Mouse (Mus musculus): ENCODE results near the gene Ar. TPM values are rescaled to one million over a fixed set of nuclear protein-coding genes. Genes with fewer than 3 reads are reported as not detected.

The Ar gene
- polyA plus RNA-seq, 1 experiment = 0.78 TPM

DNA sequence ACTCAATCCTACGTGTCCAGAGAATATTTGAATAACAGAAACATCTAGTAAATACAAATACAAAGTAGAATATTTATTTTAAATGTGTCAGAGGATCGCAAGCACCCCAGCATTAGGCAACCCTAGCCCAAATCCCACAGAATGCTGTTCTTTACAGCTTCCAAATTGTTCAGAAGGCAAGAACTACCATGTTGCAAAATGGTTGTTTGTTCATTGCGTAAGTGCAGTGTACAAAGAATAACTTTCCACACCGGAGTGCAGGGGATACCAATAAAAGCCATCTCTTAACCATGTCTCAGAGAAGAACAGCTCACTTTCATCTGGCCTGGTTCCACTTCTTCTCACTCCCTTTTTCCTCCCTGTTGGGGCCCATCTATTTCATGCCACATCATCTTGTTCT lies 90.4 kb downstream of the Ar start:
- Histone ChIP-seq H3K4me1 (ENCODE audit: control insufficient read depth, insufficient read depth, low read length) (no peaks in the 10 kb centered on the region), H3K27ac (ENCODE audit: control insufficient read depth, insufficient read depth, low read depth, low read length) (no peak overlapping the region), H3K4me3 (ENCODE audit: control insufficient read depth, low read depth, low read length) (no peak overlapping the region), H3K36me3 (ENCODE audit: control insufficient read depth, insufficient read depth, low read length) (no peaks in the 10 kb centered on the region), H3K27me3 (ENCODE audit: control insufficient read depth, insufficient read depth, low read length) (no peaks in the 10 kb centered on the region)
- TF ChIP-seq CTCF (IDR thresholded peaks at IDR 0.05; ENCODE audit: control insufficient read depth, insufficient read depth, insufficient replicate concordance, low read depth, low read length) (no peak), POLR2A (IDR thresholded peaks at IDR 0.05; ENCODE audit: control insufficient read depth, low read depth, low read length) (no peak)

DNA sequence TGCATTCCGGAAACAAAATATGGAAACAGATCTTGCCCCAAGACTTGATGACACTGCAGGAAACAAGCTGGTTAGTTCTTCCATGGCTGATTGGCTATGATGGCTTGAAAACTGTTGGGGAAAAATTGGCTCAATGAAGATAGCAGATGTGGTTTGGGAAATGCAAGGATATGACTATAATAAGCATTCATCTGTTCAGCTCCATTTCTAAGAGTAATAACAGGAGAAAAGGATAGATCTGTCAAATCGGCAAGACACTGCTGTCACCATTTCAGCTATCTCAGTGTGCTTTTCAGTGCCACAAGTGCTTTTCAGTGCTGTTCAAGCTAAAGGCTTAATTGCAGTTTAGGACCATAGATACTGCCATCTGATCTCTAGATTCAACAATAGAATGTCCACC lies 96.5 kb downstream of the Ar start:
- H3K4me1 ChIP-seq (ENCODE audit: control insufficient read depth, insufficient read depth, low read length) = no peaks in the 10 kb centered on the region
- H3K4me3 ChIP-seq (ENCODE audit: control insufficient read depth, low read depth, low read length) = no peak overlapping the region
- no peak overlapping the region for H3K27ac ChIP-seq (ENCODE audit: control insufficient read depth, insufficient read depth, low read depth, low read length)
- TF ChIP-seq POLR2A (IDR thresholded peaks at IDR 0.05; ENCODE audit: control insufficient read depth, low read depth, low read length) = no peak
- no peak for TF ChIP-seq CTCF (IDR thresholded peaks at IDR 0.05; ENCODE audit: control insufficient read depth, insufficient read depth, insufficient replicate concordance, low read depth, low read length)
- H3K36me3 ChIP-seq (ENCODE audit: control insufficient read depth, insufficient read depth, low read length) = no peaks in the 10 kb centered on the region
- no peaks in the 10 kb centered on the region for H3K27me3 ChIP-seq (ENCODE audit: control insufficient read depth, insufficient read depth, low read length)

- H3K27me3 ChIP-seq (ENCODE audit: control insufficient read depth, insufficient read depth, low read length) = no peaks in the 10 kb centered on the region
- H3K36me3 ChIP-seq (ENCODE audit: control insufficient read depth, insufficient read depth, low read length) = no peaks in the 10 kb centered on the region
- no peak overlapping the region for H3K4me3 ChIP-seq (ENCODE audit: control insufficient read depth, low read depth, low read length)
- H3K27ac ChIP-seq (ENCODE audit: control insufficient read depth, insufficient read depth, low read depth, low read length) = no peak overlapping the region
- TF ChIP-seq CTCF (IDR thresholded peaks at IDR 0.05; ENCODE audit: control insufficient read depth, insufficient read depth, insufficient replicate concordance, low read depth, low read length) (no peak), POLR2A (IDR thresholded peaks at IDR 0.05; ENCODE audit: control insufficient read depth, low read depth, low read length) (no peak)
- H3K4me1 ChIP-seq (ENCODE audit: control insufficient read depth, insufficient read depth, low read length) = no peaks in the 10 kb centered on the region
Measured at GRCm38 (mm10) chrX:98248363-98248762, 99.8 kb downstream of the Ar start.

GRCm38 (mm10) chrX:98259620-98260019 lies 111.1 kb downstream of the Ar start:
- Histone ChIP-seq H3K4me1 (ENCODE audit: control insufficient read depth, insufficient read depth, low read length) (no peaks in the 10 kb centered on the region), H3K27ac (ENCODE audit: control insufficient read depth, insufficient read depth, low read depth, low read length) (no peak overlapping the region), H3K36me3 (ENCODE audit: control insufficient read depth, insufficient read depth, low read length) (no peaks in the 10 kb centered on the region), H3K27me3 (ENCODE audit: control insufficient read depth, insufficient read depth, low read length) (no peaks in the 10 kb centered on the region), H3K4me3 (ENCODE audit: control insufficient read depth, low read depth, low read length) (no peak overlapping the region)
- TF ChIP-seq POLR2A (IDR thresholded peaks at IDR 0.05; ENCODE audit: control insufficient read depth, low read depth, low read length) = no peak
- TF ChIP-seq CTCF (IDR thresholded peaks at IDR 0.05; ENCODE audit: control insufficient read depth, insufficient read depth, insufficient replicate concordance, low read depth, low read length) = no peak

GRCm38 (mm10) chrX:98265755-98266154 lies 117.2 kb downstream of the Ar start:
- H3K4me1 ChIP-seq (ENCODE audit: control insufficient read depth, insufficient read depth, low read length) = no peaks in the 10 kb centered on the region
- no peak overlapping the region for H3K27ac ChIP-seq (ENCODE audit: control insufficient read depth, insufficient read depth, low read depth, low read length)
- H3K36me3 ChIP-seq (ENCODE audit: control insufficient read depth, insufficient read depth, low read length) = no peaks in the 10 kb centered on the region
- H3K27me3 ChIP-seq (ENCODE audit: control insufficient read depth, insufficient read depth, low read length) = no peaks in the 10 kb centered on the region
- H3K4me3 ChIP-seq (ENCODE audit: control insufficient read depth, low read depth, low read length) = no peak overlapping the region
- TF ChIP-seq POLR2A (IDR thresholded peaks at IDR 0.05; ENCODE audit: control insufficient read depth, low read depth, low read length) (no peak), CTCF (IDR thresholded peaks at IDR 0.05; ENCODE audit: control insufficient read depth, insufficient read depth, insufficient replicate concordance, low read depth, low read length) (no peak)

- no peaks in the 10 kb centered on the region for H3K4me1 ChIP-seq (ENCODE audit: control insufficient read depth, insufficient read depth, low read length)
- no peak for TF ChIP-seq POLR2A (IDR thresholded peaks at IDR 0.05; ENCODE audit: control insufficient read depth, low read depth, low read length)
- no peak for TF ChIP-seq CTCF (IDR thresholded peaks at IDR 0.05; ENCODE audit: control insufficient read depth, insufficient read depth, insufficient replicate concordance, low read depth, low read length)
- H3K27me3 ChIP-seq (ENCODE audit: control insufficient read depth, insufficient read depth, low read length) = no peaks in the 10 kb centered on the region
- H3K27ac ChIP-seq (ENCODE audit: control insufficient read depth, insufficient read depth, low read depth, low read length) = no peak overlapping the region
- no peak overlapping the region for H3K4me3 ChIP-seq (ENCODE audit: control insufficient read depth, low read depth, low read length)
- H3K36me3 ChIP-seq (ENCODE audit: control insufficient read depth, insufficient read depth, low read length) = no peaks in the 10 kb centered on the region
Measured at GRCm38 (mm10) chrX:98271361-98271760, 122.8 kb downstream of the Ar start.

GRCm38 (mm10) chrX:98291763-98292162 lies 143.2 kb downstream of the Ar start:
- Histone ChIP-seq H3K27ac (ENCODE audit: control insufficient read depth, insufficient read depth, low read depth, low read length) (no peak overlapping the region), H3K27me3 (ENCODE audit: control insufficient read depth, insufficient read depth, low read length) (no peaks in the 10 kb centered on the region), H3K4me1 (ENCODE audit: control insufficient read depth, insufficient read depth, low read length) (no peaks in the 10 kb centered on the region), H3K4me3 (ENCODE audit: control insufficient read depth, low read depth, low read length) (no peak overlapping the region), H3K36me3 (ENCODE audit: control insufficient read depth, insufficient read depth, low read length) (no peaks in the 10 kb centered on the region)
- TF ChIP-seq POLR2A (IDR thresholded peaks at IDR 0.05; ENCODE audit: control insufficient read depth, low read depth, low read length) = no peak
- TF ChIP-seq CTCF (IDR thresholded peaks at IDR 0.05; ENCODE audit: control insufficient read depth, insufficient read depth, insufficient replicate concordance, low read depth, low read length) = no peak

GRCm38 (mm10) chrX:98300685-98301084 lies 152.1 kb downstream of the Ar start:
- H3K27ac ChIP-seq (ENCODE audit: control insufficient read depth, insufficient read depth, low read depth, low read length) = no peak overlapping the region
- H3K27me3 ChIP-seq (ENCODE audit: control insufficient read depth, insufficient read depth, low read length) = no peaks in the 10 kb centered on the region
- no peak overlapping the region for H3K4me3 ChIP-seq (ENCODE audit: control insufficient read depth, low read depth, low read length)
- H3K36me3 ChIP-seq (ENCODE audit: control insufficient read depth, insufficient read depth, low read length) = no peaks in the 10 kb centered on the region
- H3K4me1 ChIP-seq (ENCODE audit: control insufficient read depth, insufficient read depth, low read length) = no peaks in the 10 kb centered on the region
- TF ChIP-seq CTCF (IDR thresholded peaks at IDR 0.05; ENCODE audit: control insufficient read depth, insufficient read depth, insufficient replicate concordance, low read depth, low read length) (no peak), POLR2A (IDR thresholded peaks at IDR 0.05; ENCODE audit: control insufficient read depth, low read depth, low read length) (no peak)

Measured in testis, adult 2 months (tissue).